Mouse (Mus musculus) monocyte, adult 5-6 weeks (primary cell): ENCODE measurements around the gene Hspbp1. TPM values are rescaled to one million over a fixed set of nuclear protein-coding genes. Genes with fewer than 3 reads are reported as not detected.

Source experiments
- ATAC-seq: fragments of 153-309, 156-312 bp; replicated peaks from 2 replicates; pipeline ENCODE4 v1.8.0; 2017; ENCODE audit warnings: mild to moderate bottlenecking; ENCODE audit not compliant: low TSS enrichment, insufficient number of reproducible peaks, severe bottlenecking, poor library complexity, low FRiP score
- total RNA-seq: library from RNA; stranded (forward); fragments of 200-1000, 200-491, 200-594 nt; gene quantifications from 3 replicates; pipeline ENCODE4 v1.2.3, GENCODE M21; 2017

Hspbp1 gene
- total RNA-seq, 1 experiment from 2014 or later, result 47.3 TPM

GRCm38 (mm10) chr7:4671956-4672355 lies 12.9 kb downstream of the Hspbp1 start:
- ATAC-seq, result no peak

GRCm38 (mm10) chr7:4670655-4671255 lies 14.1 kb downstream of the Hspbp1 start:
- no peak for ATAC-seq

- no peak for ATAC-seq
Observed at GRCm38 (mm10) chr7:4669156-4669555, 15.7 kb downstream of the Hspbp1 start.

GRCm38 (mm10) chr7:4668506-4668905 lies 16.4 kb downstream of the Hspbp1 start:
- no peak for ATAC-seq

- ATAC-seq, result no peak
Observed at GRCm38 (mm10) chr7:4666871-4667270, 18.0 kb downstream of the Hspbp1 start.

GRCm38 (mm10) chr7:4663742-4664141 lies 21.1 kb downstream of the Hspbp1 start:
- ATAC-seq, result no peak

- ATAC-seq, result no peak
Observed at GRCm38 (mm10) chr7:4663179-4663578, 21.7 kb downstream of the Hspbp1 start.

GRCm38 (mm10) chr7:4659911-4660443 lies 24.9 kb downstream of the Hspbp1 start:
- no peak for ATAC-seq

- ATAC-seq, result peak; percentile 84
Observed at GRCm38 (mm10) chr7:4658912-4659551, 25.8 kb downstream of the Hspbp1 start, which contains the start of gene Ppp6r1. Gene Ppp6r1, minus strand, starts transcription at chr7:4659019.

- no peak for ATAC-seq
Observed at GRCm38 (mm10) chr7:4658128-4658907, 26.6 kb downstream of the Hspbp1 start.

GRCm38 (mm10) chr7:4657521-4658127 lies 27.2 kb downstream of the Hspbp1 start:
- ATAC-seq, result no peak

- no peak for ATAC-seq
Observed at GRCm38 (mm10) chr7:4656818-4657217, 28.1 kb downstream of the Hspbp1 start.

- ATAC-seq, result no peak
Observed at GRCm38 (mm10) chr7:4655916-4656315, 29.0 kb downstream of the Hspbp1 start.

GRCm38 (mm10) chr7:4655393-4655792 lies 29.5 kb downstream of the Hspbp1 start:
- no peak for ATAC-seq

GRCm38 (mm10) chr7:4654221-4654620 lies 30.6 kb downstream of the Hspbp1 start:
- no peak for ATAC-seq

GRCm38 (mm10) chr7:4653780-4654179 lies 31.1 kb downstream of the Hspbp1 start:
- ATAC-seq, result peak; percentile 79

GRCm38 (mm10) chr7:4653351-4653750 lies 31.5 kb downstream of the Hspbp1 start:
- no peak for ATAC-seq

GRCm38 (mm10) chr7:4652726-4653125 lies 32.1 kb downstream of the Hspbp1 start:
- no peak for ATAC-seq

GRCm38 (mm10) chr7:4651581-4651980 lies 33.3 kb downstream of the Hspbp1 start:
- no peak for ATAC-seq
